Mouse (Mus musculus) neural tube, embryonic 13.5 days (tissue): ENCODE data around the gene Pim3. TPM values are rescaled to one million over a fixed set of nuclear protein-coding genes. Genes with fewer than 3 reads are reported as not detected.
A peak's percentile ranks its signal among the peaks of the same experiment; 100 is the strongest.

Source experiments
- ATAC-seq: fragments of 200-750 bp; cut with Nextera tagmentation; 2 replicates; pipeline ENCODE4 v1.8.0; 2017; ENCODE audit warnings: low read depth, mild to moderate bottlenecking, moderate TSS enrichment, moderate library complexity
- H3K27ac ChIP-seq: fragments of 300-500 bp; sonication (generic); replicated peaks from 2 replicates; pipeline ENCODE4 v1.5.1; 2015; ENCODE audit warnings: moderate library complexity, mild to moderate bottlenecking, inconsistent platforms
- H3K27me3 ChIP-seq: fragments of 300-500 bp; sonication (generic); 2 replicates; pipeline ENCODE4 v1.6.1; 2015; ENCODE audit warnings: mild to moderate bottlenecking, inconsistent platforms
- H3K36me3 ChIP-seq: fragments of 300-500 bp; sonication (generic); 2 replicates; pipeline ENCODE4 v1.6.1; 2015; ENCODE audit warnings: mild to moderate bottlenecking, inconsistent platforms
- H3K4me1 ChIP-seq: fragments of 300-500 bp; sonication (generic); replicated peaks from 2 replicates; pipeline ENCODE4 v1.6.1; 2015; ENCODE audit warnings: inconsistent platforms
- H3K4me2 ChIP-seq: fragments of 300-500 bp; sonication (generic); 2 replicates; pipeline ENCODE4 v1.6.1; 2015; ENCODE audit warnings: inconsistent platforms, mild to moderate bottlenecking, moderate library complexity
- H3K4me3 ChIP-seq: fragments of 300-500 bp; sonication (generic); 2 replicates; pipeline ENCODE4 v1.5.1; 2015; ENCODE audit warnings: mild to moderate bottlenecking, inconsistent platforms
- H3K9ac ChIP-seq: fragments of 300-500 bp; sonication (generic); 2 replicates; pipeline ENCODE4 v1.6.1; 2015; ENCODE audit warnings: moderate library complexity, mild to moderate bottlenecking, inconsistent platforms
- H3K9me3 ChIP-seq: fragments of 300-500 bp; sonication (generic); 2 replicates; pipeline ENCODE4 v1.6.1; 2016; ENCODE audit warnings: inconsistent platforms
- WGBS: fragments of 180-500 bp; shearing (Covaris S2); methylation state at CpG from one replicate; pipeline ENCODE4 v1.1.7; 2015; 5-methylcytosine and 5-hydroxymethylcytosine counted together
- polyA plus RNA-seq: library from polyadenylated mRNA; unstranded; fragments of >200 nt; fragmentation: Nextera tagmentation; extraction: Ambion mirVana; gene quantifications from 2 replicates; pipeline ENCODE4 v1.2.1, GENCODE M21; 2015

The Pim3 gene
- polyA plus RNA-seq, 1 experiment from 2014 or later, result 51.2 TPM

- ATAC-seq, result peak; percentile 57
- H3K27me3 ChIP-seq, result no peaks in the 10 kb centered on the region
- 28% methylated on average over 9 of the region's 9 CpGs for WGBS
Observed at GRCm38 (mm10) chr15:88827991-88828799, 33.8 kb upstream of the Pim3 start.

GRCm38 (mm10) chr15:88828800-88829705 is 32.9 kb upstream of the Pim3 start:
- peaks cover 30% of the 10 kb centered on the region for H3K36me3 ChIP-seq
- no peak overlapping the region for H3K4me2 ChIP-seq
- H3K9ac ChIP-seq, result no peak overlapping the region
- no peaks in the 10 kb centered on the region for H3K9me3 ChIP-seq
- no peaks in the 10 kb centered on the region for H3K4me1 ChIP-seq
- H3K27me3 ChIP-seq, result no peaks in the 10 kb centered on the region
- peak; percentile 92 for ATAC-seq
- no peak overlapping the region for H3K27ac ChIP-seq
- WGBS, result 59% methylated on average over 17 of the region's 17 CpGs
- H3K4me3 ChIP-seq, result no peak overlapping the region

More at GRCm38 (mm10) chr15:88827991-88828799, 33.8 kb upstream of the Pim3 start:
- H3K9ac ChIP-seq, result no peak overlapping the region
- H3K4me3 ChIP-seq, result no peak overlapping the region
- H3K36me3 ChIP-seq, result peaks cover 39% of the 10 kb centered on the region
- H3K9me3 ChIP-seq, result no peaks in the 10 kb centered on the region
- no peak overlapping the region for H3K4me2 ChIP-seq
- no peaks in the 10 kb centered on the region for H3K4me1 ChIP-seq
- H3K27ac ChIP-seq, result no peak overlapping the region

- 76% methylated on average over 6 of the region's 6 CpGs for WGBS
Observed at GRCm38 (mm10) chr15:88829791-88830440, 32.1 kb upstream of the Pim3 start.

DNA sequence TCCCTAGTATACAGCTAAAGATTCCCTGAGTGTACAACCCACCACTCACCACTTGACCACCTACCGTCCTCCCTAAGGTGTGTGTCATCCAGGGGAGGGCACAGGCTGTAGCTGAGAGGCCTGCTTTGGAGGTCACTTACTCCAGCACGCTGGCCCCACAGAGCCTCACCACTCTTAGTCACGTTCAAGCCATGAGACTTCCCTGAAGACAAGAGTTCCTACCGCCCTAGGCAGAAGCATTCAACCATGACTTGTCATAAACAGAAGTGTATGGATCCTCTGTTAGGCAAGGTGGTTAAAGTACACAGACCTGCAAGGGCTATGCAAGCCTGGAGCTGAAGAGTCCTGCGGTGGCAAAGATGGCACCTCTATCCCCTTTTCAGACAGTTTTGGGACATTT is 31.3 kb upstream of the Pim3 start:
- H3K36me3 ChIP-seq, result peaks cover 14% of the 10 kb centered on the region
- no peak overlapping the region for H3K27ac ChIP-seq
- no peak overlapping the region for H3K4me3 ChIP-seq
- WGBS, result 78% methylated on average over 5 of the region's 5 CpGs
- H3K4me2 ChIP-seq, result no peak overlapping the region
- no peak overlapping the region for H3K9ac ChIP-seq
- ATAC-seq, result no peak
- H3K27me3 ChIP-seq, result no peaks in the 10 kb centered on the region
- H3K4me1 ChIP-seq, result no peaks in the 10 kb centered on the region
- no peaks in the 10 kb centered on the region for H3K9me3 ChIP-seq

More at GRCm38 (mm10) chr15:88829791-88830440, 32.1 kb upstream of the Pim3 start:
- no peak overlapping the region for H3K4me2 ChIP-seq
- no peak overlapping the region for H3K27ac ChIP-seq
- ATAC-seq, result no peak
- no peaks in the 10 kb centered on the region for H3K4me1 ChIP-seq
- H3K9me3 ChIP-seq, result no peaks in the 10 kb centered on the region
- no peak overlapping the region for H3K4me3 ChIP-seq
- no peak overlapping the region for H3K9ac ChIP-seq
- H3K27me3 ChIP-seq, result no peaks in the 10 kb centered on the region
- peaks cover 22% of the 10 kb centered on the region for H3K36me3 ChIP-seq

DNA sequence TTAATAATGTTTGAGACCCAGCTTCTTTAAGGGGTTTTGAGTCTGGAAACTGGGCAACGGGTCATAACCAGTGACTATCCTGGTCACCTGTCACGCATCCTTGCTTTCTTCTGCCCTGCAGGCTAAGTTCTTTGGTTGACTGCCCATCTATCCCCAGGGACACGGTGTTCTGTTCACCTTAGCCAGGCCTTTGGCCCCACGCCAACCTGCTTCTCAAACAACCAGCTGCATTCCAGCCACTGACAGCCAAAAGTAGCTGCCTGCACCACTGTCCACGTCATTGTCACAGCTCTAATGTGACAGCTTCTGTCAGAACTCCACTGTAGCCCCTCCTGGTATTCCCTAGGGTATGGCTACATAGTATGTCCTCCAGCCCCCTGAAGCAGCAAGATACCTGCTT is 30.5 kb upstream of the Pim3 start:
- WGBS, result 72% methylated on average over 5 of the region's 5 CpGs
- Histone ChIP-seq H3K9ac (no peak overlapping the region), H3K27me3 (no peaks in the 10 kb centered on the region), H3K4me2 (no peak overlapping the region), H3K4me1 (no peaks in the 10 kb centered on the region; the same call in 1 of the 2 replicates), H3K4me3 (no peak overlapping the region), H3K9me3 (no peaks in the 10 kb centered on the region), H3K36me3 (peaks cover 7% of the 10 kb centered on the region), H3K27ac (no peak overlapping the region)
- ATAC-seq, result no peak

GRCm38 (mm10) chr15:88832536-88832935 is 29.4 kb upstream of the Pim3 start:
- 80% methylated on average over 9 of the region's 9 CpGs for WGBS
- H3K4me2 ChIP-seq, result no peak overlapping the region

GRCm38 (mm10) chr15:88836031-88836430 is 26.0 kb upstream of the Pim3 start:
- ATAC-seq, result no peak
- peaks cover 27% of the 10 kb centered on the region for H3K4me1 ChIP-seq
- no peaks in the 10 kb centered on the region for H3K36me3 ChIP-seq
- H3K27me3 ChIP-seq, result no peaks in the 10 kb centered on the region
- H3K27ac ChIP-seq, result no peak overlapping the region
- H3K9me3 ChIP-seq, result no peaks in the 10 kb centered on the region
- H3K4me2 ChIP-seq, result no peak overlapping the region
- 86% methylated on average over 6 of the region's 6 CpGs for WGBS
- no peak overlapping the region for H3K4me3 ChIP-seq
- no peak overlapping the region for H3K9ac ChIP-seq

More at GRCm38 (mm10) chr15:88832536-88832935, 29.4 kb upstream of the Pim3 start:
- no peak for ATAC-seq
- Histone ChIP-seq H3K36me3 (no peaks in the 10 kb centered on the region), H3K4me3 (no peak overlapping the region), H3K27ac (no peak overlapping the region), H3K27me3 (no peaks in the 10 kb centered on the region), H3K9ac (no peak overlapping the region), H3K4me1 (peaks cover 6% of the 10 kb centered on the region), H3K9me3 (no peaks in the 10 kb centered on the region)

GRCm38 (mm10) chr15:88836571-88836970 is 25.4 kb upstream of the Pim3 start:
- Histone ChIP-seq H3K36me3 (no peaks in the 10 kb centered on the region), H3K4me1 (peaks cover 27% of the 10 kb centered on the region), H3K27ac (no peak overlapping the region), H3K9ac (0 out of 2 replicates have a peak overlapping the region, but pooled peaks have one; percentile 73), H3K9me3 (no peaks in the 10 kb centered on the region), H3K4me3 (peak overlapping the region; percentile 45), H3K27me3 (no peaks in the 10 kb centered on the region), H3K4me2 (peak overlapping the region; percentile 72)
- WGBS, result 77% methylated on average over 5 of the region's 5 CpGs
- ATAC-seq, result no peak

DNA sequence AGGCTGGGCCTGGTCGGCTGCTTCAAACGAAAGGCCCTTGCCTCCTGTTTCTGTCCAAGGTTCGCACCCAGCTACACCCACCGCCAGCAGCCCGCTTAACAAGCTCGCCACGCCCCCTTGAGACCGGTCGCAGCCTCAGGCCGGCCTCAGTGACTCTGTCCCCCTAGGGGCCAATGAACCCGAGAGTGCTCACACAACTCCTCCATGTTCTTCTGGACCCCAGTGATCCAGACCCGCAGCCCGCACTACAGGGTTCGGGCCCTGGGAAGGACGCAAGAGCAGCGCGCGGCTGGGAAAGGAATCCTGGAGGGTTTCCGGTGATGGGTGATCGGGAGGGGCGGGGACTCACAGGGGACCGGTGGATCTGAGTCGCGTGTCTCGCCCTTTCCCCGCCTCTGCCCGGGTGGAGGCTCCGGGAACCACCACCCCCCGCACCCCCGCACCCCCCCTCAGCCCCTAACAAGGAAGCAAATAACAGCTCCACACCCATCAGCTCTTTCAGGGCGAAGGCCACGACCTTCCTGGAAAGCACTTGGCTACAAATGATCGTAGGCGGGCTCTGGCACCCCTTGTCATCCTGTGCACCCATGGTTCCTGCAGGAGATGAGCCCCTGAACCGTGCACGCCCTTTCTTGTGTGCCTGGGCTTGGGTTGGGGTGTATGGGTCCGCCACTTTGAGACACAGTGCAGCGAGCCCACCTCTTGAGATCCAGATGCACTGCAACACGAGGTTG is 24.6 kb upstream of the Pim3 start:
- H3K9ac ChIP-seq, result peak overlapping the region; percentile 73
- H3K4me2 ChIP-seq, result peak overlapping the region; percentile 72
- 1% methylated on average over 38 of the region's 39 CpGs for WGBS
- H3K27ac ChIP-seq, result peak overlapping the region; percentile 59
- peak overlapping the region; percentile 45 for H3K4me3 ChIP-seq
- peak; percentile 51; the same call in 1 of the 2 replicates for ATAC-seq
- no peaks in the 10 kb centered on the region for H3K27me3 ChIP-seq
- H3K36me3 ChIP-seq, result no peaks in the 10 kb centered on the region
- peaks cover 27% of the 10 kb centered on the region for H3K4me1 ChIP-seq
- H3K9me3 ChIP-seq, result no peaks in the 10 kb centered on the region

- no peak overlapping the region; the same call in 1 of the 2 replicates for H3K27ac ChIP-seq
- H3K36me3 ChIP-seq, result no peaks in the 10 kb centered on the region
- H3K4me1 ChIP-seq, result peaks cover 27% of the 10 kb centered on the region
- H3K9me3 ChIP-seq, result no peaks in the 10 kb centered on the region
- H3K4me2 ChIP-seq, result peak overlapping the region; percentile 72
- peak overlapping the region; percentile 73 for H3K9ac ChIP-seq
- WGBS, result 1% methylated on average over 11 of the region's 11 CpGs
- no peaks in the 10 kb centered on the region for H3K27me3 ChIP-seq
- no peak for ATAC-seq
- peak overlapping the region; percentile 45 for H3K4me3 ChIP-seq
Observed at GRCm38 (mm10) chr15:88837977-88838376, 24.0 kb upstream of the Pim3 start.

DNA sequence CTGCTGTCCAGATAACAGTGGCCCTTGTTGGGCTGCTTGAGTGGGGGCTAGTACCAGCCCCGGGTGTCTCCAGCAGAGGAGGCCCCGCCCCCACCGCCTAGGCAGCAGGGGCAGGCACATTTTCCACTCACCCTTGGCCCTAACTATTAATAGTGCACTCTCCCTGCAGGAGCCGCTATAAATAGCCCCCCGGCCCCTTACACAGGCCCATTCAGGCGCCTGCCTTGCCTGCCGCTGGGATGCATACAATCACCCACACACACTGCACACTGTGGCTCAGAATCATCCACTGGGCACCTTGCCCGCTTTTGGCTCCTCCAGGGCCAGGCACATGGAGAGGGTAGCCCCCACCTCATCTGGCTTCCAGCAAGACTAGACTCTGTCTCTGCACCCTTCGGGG is 22.7 kb upstream of the Pim3 start:
- Histone ChIP-seq H3K9me3 (no peaks in the 10 kb centered on the region), H3K4me1 (peaks cover 27% of the 10 kb centered on the region), H3K27me3 (no peaks in the 10 kb centered on the region), H3K27ac (peak overlapping the region; percentile 74), H3K4me2 (peak overlapping the region; percentile 9; the same call in 1 of the 2 replicates), H3K36me3 (no peaks in the 10 kb centered on the region), H3K4me3 (no peak overlapping the region), H3K9ac (peak overlapping the region; percentile 34; the same call in 1 of the 2 replicates)
- WGBS, result 10% methylated on average over 9 of the region's 9 CpGs
- ATAC-seq, result peak; percentile 74
